Mouse (Mus musculus) forebrain, embryonic 13.5 days (tissue): ENCODE measurements around the gene Gm17622. TPM values are rescaled to one million over a fixed set of nuclear protein-coding genes. Genes with fewer than 3 reads are reported as not detected.

Source experiments
- ATAC-seq: fragments of 200-750 bp; cut with Nextera tagmentation; 2 replicates; pipeline ENCODE4 v1.8.0; 2017
- H3K27ac ChIP-seq: fragments of 300-500 bp; sonication (generic); 2 replicates; pipeline ENCODE4 v1.5.1; 2015; ENCODE audit warnings: inconsistent platforms, mild to moderate bottlenecking, moderate library complexity
- H3K27me3 ChIP-seq: fragments of 300-500 bp; sonication (generic); 2 replicates; pipeline ENCODE4 v1.6.1; 2015; ENCODE audit warnings: mild to moderate bottlenecking, inconsistent platforms
- H3K36me3 ChIP-seq: fragments of 300-500 bp; sonication (generic); 2 replicates; pipeline ENCODE4 v1.6.1; 2015; ENCODE audit warnings: mild to moderate bottlenecking, inconsistent platforms; ENCODE audit not compliant: poor library complexity, severe bottlenecking
- H3K4me1 ChIP-seq: fragments of 300-500 bp; sonication (generic); 2 replicates; pipeline ENCODE4 v1.6.1; 2015; ENCODE audit warnings: inconsistent platforms
- H3K4me2 ChIP-seq: fragments of 300-500 bp; sonication (generic); 2 replicates; pipeline ENCODE4 v1.6.1; 2015; ENCODE audit warnings: inconsistent platforms, mild to moderate bottlenecking, moderate library complexity
- H3K4me3 ChIP-seq: fragments of 300-500 bp; sonication (generic); 2 replicates; pipeline ENCODE4 v1.5.1; 2015; ENCODE audit warnings: mild to moderate bottlenecking, inconsistent platforms
- H3K9ac ChIP-seq: fragments of 300-500 bp; sonication (generic); 2 replicates; pipeline ENCODE4 v1.6.1; 2015; ENCODE audit warnings: mild to moderate bottlenecking, inconsistent platforms
- H3K9me3 ChIP-seq: fragments of 300-500 bp; sonication (generic); replicated peaks from 2 replicates; pipeline ENCODE4 v1.6.1; 2016; ENCODE audit warnings: inconsistent platforms
- WGBS: fragments of 180-500 bp; shearing (Covaris S2); methylation state at CpG from one replicate; pipeline ENCODE4 v1.1.7; 2015; 5-methylcytosine and 5-hydroxymethylcytosine counted together
- polyA plus RNA-seq: library from polyadenylated mRNA; unstranded; fragments of >200 nt; fragmentation: Nextera tagmentation; extraction: Ambion mirVana; gene quantifications from 2 replicates; pipeline ENCODE4 v1.2.1, GENCODE M21; 2015

The Gm17622 gene
- polyA plus RNA-seq, 1 experiment from 2014 or later: not detected

- Histone ChIP-seq H3K4me3 (no peak within 1 kb of the TSS), H3K36me3 (no peaks in the 10 kb centered on the region), H3K9me3 (no peaks in the 10 kb centered on the region), H3K27me3 (no peaks in the 10 kb centered on the region), H3K4me2 (no peak within 1 kb of the TSS), H3K9ac (no peak within 1 kb of the TSS), H3K27ac (no peak within 1 kb of the TSS), H3K4me1 (no peaks in the 10 kb centered on the region)
- no peak for ATAC-seq
- 89% methylated on average over 14 of the region's 14 CpGs for WGBS
Measured at GRCm38 (mm10) chr13:96470957-96471356, 19.6 kb upstream of the Gm17622 start, which contains the start of gene Ankdd1b. Ankdd1b (minus strand) TSS chr13:96471198.

DNA sequence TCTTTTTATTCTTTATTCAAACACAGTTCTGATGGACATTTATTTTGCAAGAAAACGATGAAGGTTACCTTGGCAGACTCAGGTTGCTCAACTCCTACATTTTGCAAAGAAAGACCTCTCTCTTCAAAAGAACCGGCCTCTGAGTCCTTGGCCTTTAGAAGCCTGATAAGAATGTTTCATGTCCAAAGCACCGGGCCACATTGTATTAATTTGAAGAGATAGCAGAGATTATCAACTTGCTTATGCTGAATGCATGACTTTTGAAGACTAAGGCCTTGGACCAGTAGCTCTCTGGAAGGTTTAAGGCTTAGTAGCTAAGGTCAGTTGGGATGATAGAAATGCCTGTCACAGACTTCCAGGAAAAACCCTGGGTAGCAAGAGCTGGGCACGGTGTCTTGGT is 13.3 kb upstream of the Gm17622 start:
- Histone ChIP-seq H3K36me3 (no peaks in the 10 kb centered on the region), H3K27me3 (no peaks in the 10 kb centered on the region), H3K4me3 (no peak overlapping the region), H3K9ac (no peak overlapping the region), H3K4me1 (no peaks in the 10 kb centered on the region), H3K27ac (no peak overlapping the region), H3K9me3 (no peaks in the 10 kb centered on the region), H3K4me2 (no peak overlapping the region)
- WGBS: 94% methylated on average over 4 of the region's 4 CpGs
- ATAC-seq: no peak

DNA sequence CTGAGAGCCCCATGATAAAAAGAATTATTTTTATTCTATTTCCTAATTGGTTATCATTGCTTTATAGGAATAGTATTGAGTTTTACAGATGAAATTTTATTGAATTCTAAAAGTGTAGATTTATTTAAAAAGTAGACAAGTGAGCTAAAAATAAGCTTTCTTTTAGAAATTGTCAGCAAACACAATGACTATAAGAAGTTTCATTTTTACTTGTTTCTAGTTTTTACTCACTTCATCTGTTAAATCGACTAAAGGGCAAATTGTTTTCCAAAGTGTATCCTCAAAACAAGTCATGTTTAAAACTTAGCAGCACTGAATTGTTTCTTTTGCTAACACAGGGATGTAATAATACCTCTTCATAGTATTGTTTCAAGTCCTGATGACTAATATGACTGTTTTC is 11.5 kb upstream of the Gm17622 start:
- Histone ChIP-seq H3K27ac (no peak overlapping the region), H3K4me1 (no peaks in the 10 kb centered on the region), H3K27me3 (no peaks in the 10 kb centered on the region), H3K9me3 (no peaks in the 10 kb centered on the region), H3K36me3 (no peaks in the 10 kb centered on the region), H3K4me3 (no peak overlapping the region), H3K9ac (no peak overlapping the region), H3K4me2 (no peak overlapping the region)
- WGBS: 89% methylated on average over 1 of the region's 1 CpGs
- ATAC-seq: no peak

GRCm38 (mm10) chr13:96487230-96487629 is 3.3 kb upstream of the Gm17622 start:
- 94% methylated on average over 6 of the region's 6 CpGs for WGBS
- no peaks in the 10 kb centered on the region for H3K4me1 ChIP-seq
- no peaks in the 10 kb centered on the region; the same call in 1 of the 2 replicates for H3K9me3 ChIP-seq
- no peak overlapping the region for H3K27ac ChIP-seq
- H3K27me3 ChIP-seq: no peaks in the 10 kb centered on the region
- peaks cover 17% of the 10 kb centered on the region for H3K36me3 ChIP-seq
- H3K4me3 ChIP-seq: no peak overlapping the region
- no peak overlapping the region for H3K9ac ChIP-seq
- no peak overlapping the region for H3K4me2 ChIP-seq
- no peak for ATAC-seq

- Histone ChIP-seq H3K4me3 (no peak overlapping the region), H3K9me3 (no peaks in the 10 kb centered on the region; the same call in 1 of the 2 replicates), H3K4me2 (no peak overlapping the region), H3K9ac (no peak overlapping the region), H3K36me3 (peaks cover 17% of the 10 kb centered on the region), H3K27me3 (no peaks in the 10 kb centered on the region), H3K4me1 (no peaks in the 10 kb centered on the region), H3K27ac (no peak overlapping the region)
- ATAC-seq: no peak
- 92% methylated on average over 6 of the region's 6 CpGs for WGBS
Measured at GRCm38 (mm10) chr13:96487968-96488367, 2.6 kb upstream of the Gm17622 start.

- no peak overlapping the region for H3K4me2 ChIP-seq
- 78% methylated on average over 8 of the region's 8 CpGs for WGBS
- H3K9ac ChIP-seq: no peak overlapping the region
- no peak overlapping the region for H3K27ac ChIP-seq
- no peak overlapping the region for H3K4me3 ChIP-seq
- H3K4me1 ChIP-seq: no peaks in the 10 kb centered on the region
- H3K9me3 ChIP-seq: no peaks in the 10 kb centered on the region
- peaks cover 7% of the 10 kb centered on the region for H3K36me3 ChIP-seq
- no peak for ATAC-seq
- no peaks in the 10 kb centered on the region for H3K27me3 ChIP-seq
Measured at GRCm38 (mm10) chr13:96496630-96497029, 6.1 kb downstream of the Gm17622 start.

DNA sequence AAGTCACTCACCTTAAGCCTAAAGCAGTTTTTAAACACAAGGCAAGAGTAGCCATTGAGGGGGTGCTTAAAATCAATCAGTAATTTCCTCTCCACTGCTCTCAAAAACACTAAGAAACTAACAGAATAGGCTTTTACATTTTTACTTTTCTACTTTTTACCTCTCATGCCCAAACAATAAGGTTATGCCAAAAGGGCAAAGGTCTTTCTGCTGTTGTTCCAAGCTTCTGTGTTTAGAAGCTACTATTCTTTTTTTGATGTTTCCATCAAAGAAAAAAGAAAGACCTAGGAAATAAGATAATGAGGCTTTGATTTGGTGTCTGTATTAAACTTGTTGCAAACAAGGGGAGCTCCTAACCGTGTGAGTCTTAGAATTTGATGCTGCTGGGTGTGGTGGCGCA is 9.4 kb downstream of the Gm17622 start:
- no peaks in the 10 kb centered on the region for H3K9me3 ChIP-seq
- no peak for ATAC-seq
- no peak overlapping the region for H3K4me3 ChIP-seq
- no peak overlapping the region for H3K9ac ChIP-seq
- H3K27ac ChIP-seq: no peak overlapping the region
- peaks cover 7% of the 10 kb centered on the region for H3K36me3 ChIP-seq
- no peaks in the 10 kb centered on the region for H3K27me3 ChIP-seq
- WGBS: 73% methylated on average over 2 of the region's 2 CpGs
- H3K4me1 ChIP-seq: no peaks in the 10 kb centered on the region
- H3K4me2 ChIP-seq: no peak overlapping the region

DNA sequence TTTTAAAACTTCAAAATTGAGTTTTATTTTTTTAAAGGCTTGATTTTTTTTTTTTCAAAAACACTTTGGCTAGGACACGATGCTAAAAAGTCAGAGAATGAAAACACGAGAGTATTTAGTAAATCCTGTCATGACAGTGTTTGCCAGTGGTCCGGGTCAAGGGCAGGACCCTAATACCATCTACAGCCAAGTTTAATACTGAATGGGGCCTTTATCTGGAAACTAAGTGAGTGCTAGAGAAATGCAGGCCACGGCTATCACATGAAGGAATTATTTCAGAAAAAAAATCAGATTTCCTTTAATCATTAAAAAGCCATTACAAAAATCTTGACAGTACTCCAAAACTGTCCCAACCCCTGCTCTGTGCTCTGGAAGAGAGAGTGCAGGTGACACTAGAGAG is 15.1 kb downstream of the Gm17622 start:
- 89% methylated on average over 4 of the region's 4 CpGs for WGBS
- no peak for ATAC-seq
- Histone ChIP-seq H3K27me3 (no peaks in the 10 kb centered on the region), H3K4me3 (no peak overlapping the region), H3K9me3 (no peaks in the 10 kb centered on the region), H3K4me1 (no peaks in the 10 kb centered on the region), H3K9ac (no peak overlapping the region), H3K27ac (no peak overlapping the region), H3K4me2 (no peak overlapping the region), H3K36me3 (peaks cover 3% of the 10 kb centered on the region)

DNA sequence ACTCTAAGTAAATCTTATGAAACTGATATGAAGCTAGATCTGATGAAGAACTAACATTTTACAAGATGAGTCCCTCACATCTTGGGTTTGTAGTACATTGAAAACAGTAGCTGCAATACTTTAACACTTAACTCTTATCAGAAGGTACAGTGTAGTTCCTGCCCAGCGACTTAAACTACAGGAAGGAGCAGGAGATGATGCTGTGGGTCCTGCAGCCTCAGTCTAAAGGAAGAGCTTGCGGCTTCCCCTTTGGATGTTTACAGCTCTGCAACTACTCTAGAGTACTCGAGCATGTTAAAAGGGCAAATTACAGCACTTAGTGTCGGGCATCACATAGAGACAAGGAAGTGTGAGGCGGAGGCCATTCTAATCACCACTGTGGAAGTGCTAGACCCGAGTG is 15.8 kb downstream of the Gm17622 start:
- ATAC-seq: no peak
- WGBS: 83% methylated on average over 6 of the region's 6 CpGs

GRCm38 (mm10) chr13:96507541-96507940 is 17.0 kb downstream of the Gm17622 start:
- Histone ChIP-seq H3K4me3 (no peak overlapping the region), H3K9me3 (no peaks in the 10 kb centered on the region), H3K36me3 (no peaks in the 10 kb centered on the region), H3K4me1 (no peaks in the 10 kb centered on the region), H3K27ac (no peak overlapping the region), H3K27me3 (no peaks in the 10 kb centered on the region), H3K9ac (no peak overlapping the region), H3K4me2 (no peak overlapping the region)
- WGBS: 89% methylated on average over 4 of the region's 4 CpGs
- no peak for ATAC-seq

More for the DNA sequence above, 15.8 kb downstream of the Gm17622 start:
- no peak overlapping the region for H3K4me3 ChIP-seq
- H3K27ac ChIP-seq: no peak overlapping the region
- H3K27me3 ChIP-seq: no peaks in the 10 kb centered on the region
- H3K9me3 ChIP-seq: no peaks in the 10 kb centered on the region
- H3K9ac ChIP-seq: no peak overlapping the region
- H3K4me1 ChIP-seq: no peaks in the 10 kb centered on the region
- H3K4me2 ChIP-seq: no peak overlapping the region
- H3K36me3 ChIP-seq: no peaks in the 10 kb centered on the region

- H3K36me3 ChIP-seq: no peaks in the 10 kb centered on the region
- H3K4me3 ChIP-seq: no peak overlapping the region
- H3K4me2 ChIP-seq: no peak overlapping the region
- H3K9ac ChIP-seq: no peak overlapping the region
- no peaks in the 10 kb centered on the region for H3K9me3 ChIP-seq
- H3K27me3 ChIP-seq: no peaks in the 10 kb centered on the region
- H3K4me1 ChIP-seq: no peaks in the 10 kb centered on the region
- H3K27ac ChIP-seq: no peak overlapping the region
- WGBS: 90% methylated on average over 13 of the region's 13 CpGs
- ATAC-seq: no peak
Measured at GRCm38 (mm10) chr13:96510635-96511034, 20.1 kb downstream of the Gm17622 start.

GRCm38 (mm10) chr13:96511262-96511661 is 20.7 kb downstream of the Gm17622 start:
- WGBS: 95% methylated on average over 1 of the region's 1 CpGs
- Histone ChIP-seq H3K9ac (no peak overlapping the region), H3K27ac (no peak overlapping the region), H3K9me3 (no peaks in the 10 kb centered on the region), H3K36me3 (no peaks in the 10 kb centered on the region), H3K4me1 (no peaks in the 10 kb centered on the region), H3K4me2 (no peak overlapping the region), H3K27me3 (no peaks in the 10 kb centered on the region), H3K4me3 (no peak overlapping the region)
- ATAC-seq: no peak

DNA sequence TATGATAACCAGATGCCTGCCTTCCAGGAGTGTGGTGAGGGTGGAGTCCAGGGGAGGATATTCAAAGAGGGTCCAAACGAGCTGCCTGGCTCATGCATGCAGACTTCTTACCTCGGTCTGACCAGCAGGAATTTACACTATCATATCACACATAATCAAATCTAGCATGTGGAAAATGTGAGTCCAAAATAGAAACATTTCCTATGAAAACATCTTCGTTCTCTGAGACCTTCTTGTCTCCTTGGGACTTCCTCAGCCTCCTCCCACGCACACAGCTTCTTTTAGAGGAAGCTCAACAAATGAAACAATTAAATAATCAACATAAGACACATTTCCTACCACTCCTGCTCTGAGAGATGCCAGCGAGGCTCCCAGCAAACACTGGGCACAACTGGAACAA is 21.4 kb downstream of the Gm17622 start:
- ATAC-seq: no peak
- Histone ChIP-seq H3K27ac (no peak overlapping the region), H3K4me3 (no peak overlapping the region), H3K36me3 (no peaks in the 10 kb centered on the region), H3K27me3 (no peaks in the 10 kb centered on the region), H3K4me1 (no peaks in the 10 kb centered on the region), H3K4me2 (no peak overlapping the region), H3K9ac (no peak overlapping the region), H3K9me3 (no peaks in the 10 kb centered on the region)
- 69% methylated on average over 5 of the region's 5 CpGs for WGBS
